Mouse (Mus musculus): ENCODE measurements at regions not wholly inside any gene's neighbourhood (a gene's known extent, or its start where the extent isn't known, plus 50 kb on each side); places are given as distances from the start of the nearest gene placed in this dataset.
A peak's percentile ranks its signal among the peaks of the same experiment; 100 is the strongest.

DNA sequence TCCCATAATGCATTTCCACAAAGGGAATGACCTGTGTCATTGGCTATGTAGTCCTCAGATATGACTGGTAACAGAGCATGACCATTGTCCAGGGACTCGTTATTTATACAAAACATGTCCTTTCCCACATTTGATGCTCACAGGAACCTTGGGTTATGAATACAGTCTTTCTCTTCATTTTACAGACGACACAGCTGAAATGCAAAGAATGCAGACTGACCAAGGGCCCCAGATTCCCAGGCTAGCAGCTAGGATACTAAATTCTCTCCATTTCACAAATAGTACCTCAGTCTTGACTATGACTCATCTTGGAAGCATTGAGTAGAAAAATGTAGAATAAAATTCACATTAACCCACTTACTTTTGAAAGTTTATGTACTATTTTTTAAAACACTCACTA, 182.7 kb upstream of the Sox4 start:
- DNase-seq, result no peak
- intact Hi-C loops (cut with DNase I), result no loop called here

DNA sequence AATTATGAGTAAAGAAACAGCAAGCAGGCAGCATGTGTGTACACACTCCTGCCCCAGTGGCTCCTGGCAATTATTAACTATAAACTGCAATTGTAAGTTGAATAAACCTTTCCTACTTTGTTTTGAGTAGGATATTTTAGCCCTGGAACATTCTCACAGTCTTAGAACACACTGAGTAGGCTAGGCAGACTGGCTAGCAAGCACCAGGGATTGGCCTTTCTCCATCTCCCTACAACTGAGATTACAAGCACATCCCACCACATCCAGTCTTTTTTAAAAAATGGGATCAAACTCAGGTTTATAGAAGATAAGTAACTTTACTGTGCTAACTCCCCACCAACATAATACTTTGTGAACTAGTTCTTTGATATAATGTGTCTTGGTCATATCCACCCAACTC, 174.0 kb upstream of the Sox4 start:
- intact Hi-C loops (cut with DNase I), result no loop called here
- DNase-seq, result no peak

GRCm38 (mm10) chr13:29123477-29123876, 170.0 kb upstream of the Sox4 start:
- intact Hi-C loops (cut with DNase I), result no loop called here
- DNase-seq, result no peak

GRCm38 (mm10) chr13:29121121-29121520, 167.6 kb upstream of the Sox4 start:
- intact Hi-C loops (cut with DNase I), result no loop called here

GRCm38 (mm10) chr13:29119357-29119756, 165.8 kb upstream of the Sox4 start:
- DNase-seq, result no peak
- intact Hi-C loops (cut with DNase I), result no loop called here

More at GRCm38 (mm10) chr13:29121121-29121520, 167.6 kb upstream of the Sox4 start:
- DNase-seq, result no peak

DNA sequence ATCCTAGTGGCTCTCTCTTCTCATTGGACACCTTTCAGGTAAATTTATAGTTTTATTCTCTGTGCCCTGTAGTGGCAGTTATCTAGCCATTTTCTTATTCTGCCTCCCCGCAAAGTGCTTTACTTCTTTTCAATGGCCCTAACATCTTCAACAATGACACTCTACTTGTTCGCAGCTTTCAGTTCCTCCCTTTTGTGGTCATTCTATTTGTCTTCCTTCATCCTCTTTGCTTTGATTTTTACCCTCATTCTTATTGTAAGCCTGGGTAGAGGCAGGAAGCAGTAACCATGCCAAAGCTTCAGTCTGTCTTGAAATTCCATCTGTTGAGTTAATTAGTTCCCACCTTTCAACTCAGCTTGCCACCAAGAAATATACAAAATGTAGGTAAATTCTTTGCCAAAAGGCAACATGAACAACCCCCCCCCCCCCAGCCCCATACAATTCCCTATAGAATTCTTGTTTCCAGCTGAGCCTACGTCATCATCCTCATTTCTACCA, 161.5 kb upstream of the Sox4 start:
- intact Hi-C loops (cut with DNase I), result no loop called here
- DNase-seq, result no peak

- intact Hi-C loops (cut with DNase I), result no loop called here
- DNase-seq, result peak; percentile 26 to 28
These were observed 156.6 kb upstream of the Sox4 start for GRCm38 (mm10) chr13:29110127-29110526.

DNA sequence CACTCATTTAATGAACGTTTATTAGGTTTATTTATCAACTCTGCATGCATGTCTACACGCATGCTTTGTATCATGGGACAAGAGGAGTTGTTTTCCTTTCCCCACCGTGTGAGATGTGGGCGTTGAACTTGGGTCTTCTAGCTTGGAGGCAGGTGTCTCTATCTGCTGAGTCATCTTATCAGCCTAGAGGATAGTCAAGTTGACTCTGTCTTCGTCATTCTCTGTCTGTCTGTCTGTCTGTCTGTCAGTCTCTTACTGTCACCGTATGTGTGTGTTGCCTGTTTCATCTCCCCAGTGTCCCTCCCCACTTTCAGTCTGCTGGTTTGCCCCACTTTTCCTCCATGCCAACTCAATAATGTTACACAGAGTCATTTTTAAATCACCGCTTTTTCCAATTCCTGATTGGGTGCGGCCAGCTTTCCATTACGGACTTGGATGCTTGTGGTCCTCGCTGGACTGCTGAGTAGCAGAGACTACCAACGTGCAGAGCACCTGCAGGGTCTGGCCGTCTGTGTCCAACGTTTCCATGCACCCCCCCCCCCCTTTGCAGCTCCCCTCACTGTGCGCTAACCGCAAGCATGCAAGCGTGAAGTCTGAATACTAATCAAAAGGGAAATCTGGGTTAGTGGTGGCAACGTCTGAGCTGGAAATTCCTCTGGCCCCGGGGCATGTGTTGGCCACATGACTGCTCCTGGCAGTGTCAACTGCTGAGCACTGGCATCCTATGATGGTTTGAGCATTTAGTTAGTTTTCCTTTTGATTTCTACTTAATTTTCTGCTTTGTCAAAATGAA, 155.7 kb upstream of the Sox4 start:
- intact Hi-C loops (cut with DNase I), result no loop called here
- no peak for DNase-seq

DNA sequence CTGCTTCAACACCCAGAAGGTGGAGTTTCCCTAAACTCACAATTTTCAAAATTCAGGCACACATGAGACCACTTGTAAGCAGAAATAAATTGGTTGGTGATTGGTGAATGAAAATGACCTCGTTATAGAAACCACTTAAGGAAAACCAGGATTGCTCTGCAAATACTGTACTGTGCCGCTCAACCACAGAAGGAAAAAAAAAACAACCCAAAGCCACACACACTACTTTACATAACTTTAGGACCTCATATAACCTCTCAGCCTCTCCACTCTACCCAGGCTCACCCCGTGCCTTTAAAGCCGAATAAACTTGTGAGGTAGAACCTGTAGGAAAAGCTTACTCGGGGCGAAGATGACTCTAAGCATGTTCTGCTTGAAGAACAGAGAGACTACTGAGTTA, 154.7 kb upstream of the Sox4 start:
- DNase-seq, result no peak
- intact Hi-C loops (cut with DNase I), result no loop called here

- intact Hi-C loops (cut with DNase I), result no loop called here
- DNase-seq, result no peak
These were observed 138.7 kb upstream of the Sox4 start for GRCm38 (mm10) chr13:29092166-29092565.

GRCm38 (mm10) chr13:29086854-29087253, 133.3 kb upstream of the Sox4 start:
- DNase-seq, result no peak
- intact Hi-C loops (cut with DNase I), result no loop called here

DNA sequence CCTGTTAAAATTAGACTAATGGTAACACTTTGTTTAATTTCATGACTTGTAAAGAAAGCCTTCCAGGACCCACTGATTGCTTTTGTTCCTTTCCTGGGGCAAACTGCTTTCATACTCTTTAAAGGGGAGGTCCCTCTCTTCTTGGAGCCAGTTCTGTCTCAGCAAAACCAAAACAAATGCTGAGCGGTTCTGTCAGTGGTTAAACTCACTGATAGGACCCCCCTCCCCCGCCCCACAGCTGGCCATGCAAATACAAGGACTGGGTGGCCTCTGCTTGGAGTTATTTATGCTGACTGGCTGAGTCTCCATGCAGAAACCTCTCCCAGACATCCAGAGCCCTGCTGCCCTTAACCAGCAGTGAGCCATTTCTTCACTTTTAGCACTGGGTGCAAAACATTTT, 127.6 kb upstream of the Sox4 start:
- intact Hi-C loops (cut with DNase I), result no loop called here
- no peak for DNase-seq

DNA sequence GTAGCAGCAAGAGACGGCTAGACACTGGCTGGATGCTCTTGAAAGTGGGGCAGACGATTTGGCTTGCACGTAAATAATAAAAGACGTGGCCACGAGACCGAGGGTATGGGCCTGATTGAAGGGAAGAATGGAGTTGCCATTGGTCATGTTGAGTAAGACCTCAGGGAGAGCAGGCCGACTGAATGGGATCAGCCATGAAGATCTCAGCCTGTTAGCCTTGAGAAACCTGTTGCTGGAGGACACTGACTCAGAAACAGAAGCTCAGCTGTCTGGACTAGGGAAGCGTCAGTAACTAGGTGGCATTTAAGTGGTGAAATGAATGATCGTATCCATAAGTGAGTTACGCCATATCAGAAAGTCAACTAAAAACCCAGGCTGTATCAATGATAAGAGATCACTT, 126.3 kb upstream of the Sox4 start:
- DNase-seq, result no peak
- intact Hi-C loops (cut with DNase I), result no loop called here

- DNase-seq, result no peak
- intact Hi-C loops (cut with DNase I), result no loop called here
These were observed 120.1 kb upstream of the Sox4 start for GRCm38 (mm10) chr13:29073630-29074029.

DNA sequence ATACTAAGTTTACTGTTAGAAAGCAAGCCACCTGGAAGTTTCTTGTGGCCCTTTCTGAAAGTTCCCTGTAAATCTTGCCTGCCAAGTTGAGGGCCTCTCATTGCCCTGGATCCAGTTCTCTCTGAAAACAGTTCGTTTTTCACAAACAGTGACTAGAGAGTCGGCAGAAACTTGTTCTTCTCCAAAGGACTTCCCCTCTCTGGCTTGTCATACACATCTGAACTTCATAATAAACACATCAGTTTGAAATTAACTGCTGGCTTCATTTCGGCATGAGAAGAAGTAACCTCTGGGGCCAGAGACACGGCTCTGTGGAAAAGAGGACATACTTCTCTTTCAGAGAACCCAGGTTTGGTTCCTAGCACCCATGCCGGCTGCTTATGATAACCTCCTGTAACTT, 110.4 kb upstream of the Sox4 start:
- intact Hi-C loops (cut with DNase I), result no loop called here
- no peak for DNase-seq

DNA sequence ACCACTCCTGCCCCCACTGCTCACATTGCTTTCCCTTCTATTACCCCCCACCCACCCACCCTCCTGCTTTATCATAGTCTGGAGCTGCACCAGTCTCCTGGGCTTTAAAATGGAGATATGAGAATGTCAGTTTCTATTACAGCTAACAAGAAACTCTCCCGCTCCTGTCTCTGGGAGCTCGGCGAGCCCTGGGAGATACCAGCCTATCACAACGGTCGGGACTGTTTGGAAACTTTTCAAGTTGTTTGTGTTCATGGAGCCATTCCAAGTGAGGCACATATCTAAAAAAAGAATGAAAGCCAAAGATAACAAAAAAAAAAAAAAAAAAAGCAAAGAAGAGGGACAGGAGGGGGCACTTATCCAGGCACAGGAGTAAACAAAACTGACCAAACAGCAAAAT, 105.2 kb upstream of the Sox4 start:
- no peak for DNase-seq
- intact Hi-C loops (cut with DNase I), result no loop called here

DNA sequence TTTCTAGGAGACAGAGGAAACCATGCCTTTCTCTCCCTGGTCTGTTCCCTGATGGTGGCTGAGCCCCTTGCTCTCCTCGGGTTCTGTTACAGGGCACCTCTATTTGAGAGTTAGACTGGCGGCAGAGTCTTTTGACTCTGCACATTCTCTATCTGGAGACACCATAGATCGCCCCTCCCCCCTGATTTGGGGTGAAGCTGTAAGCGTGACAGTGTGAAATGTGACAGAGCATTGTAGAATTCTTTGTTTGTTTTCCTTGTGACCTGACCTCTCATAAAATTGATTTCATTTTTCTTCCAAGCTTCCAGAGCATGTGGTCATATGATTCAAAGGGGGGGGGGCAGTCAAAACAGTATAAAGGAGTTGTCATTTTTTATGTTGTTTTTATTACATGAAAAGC, 96.2 kb upstream of the Sox4 start:
- intact Hi-C loops (cut with DNase I), result no loop called here
- DNase-seq, result no peak

DNA sequence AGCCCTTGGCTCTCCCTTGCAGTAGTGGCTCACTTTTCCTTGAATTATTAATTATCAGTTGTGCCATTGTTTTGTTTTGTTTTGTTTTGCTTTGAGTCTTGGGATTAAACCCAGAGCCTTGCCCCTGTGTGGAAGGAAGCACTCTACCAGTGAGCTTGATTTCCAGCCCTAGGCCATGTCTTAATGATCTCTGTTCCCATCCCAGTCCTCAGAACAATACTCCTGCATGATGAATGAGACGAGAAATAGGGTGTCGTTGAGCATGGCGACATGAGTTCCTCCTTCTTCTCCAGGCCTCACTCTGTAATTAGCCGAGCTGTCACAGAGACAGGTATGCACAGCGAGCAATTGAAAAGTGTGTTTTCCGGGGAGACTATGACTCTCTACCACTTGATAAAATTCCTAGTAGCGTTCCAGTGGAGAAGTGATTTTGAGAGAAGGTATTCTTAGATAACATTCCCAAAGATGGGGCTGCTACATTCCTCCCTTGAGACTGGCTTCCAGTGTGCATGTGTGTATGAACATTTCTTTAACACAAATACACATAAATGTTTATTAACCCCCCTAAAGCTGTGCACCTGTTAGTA, 95.6 kb upstream of the Sox4 start:
- intact Hi-C loops (cut with DNase I), result no loop called here
- DNase-seq, result no peak

- no peak for DNase-seq
- intact Hi-C loops (cut with DNase I), result no loop called here
These were observed 91.1 kb upstream of the Sox4 start for GRCm38 (mm10) chr13:29044655-29045054.

DNA sequence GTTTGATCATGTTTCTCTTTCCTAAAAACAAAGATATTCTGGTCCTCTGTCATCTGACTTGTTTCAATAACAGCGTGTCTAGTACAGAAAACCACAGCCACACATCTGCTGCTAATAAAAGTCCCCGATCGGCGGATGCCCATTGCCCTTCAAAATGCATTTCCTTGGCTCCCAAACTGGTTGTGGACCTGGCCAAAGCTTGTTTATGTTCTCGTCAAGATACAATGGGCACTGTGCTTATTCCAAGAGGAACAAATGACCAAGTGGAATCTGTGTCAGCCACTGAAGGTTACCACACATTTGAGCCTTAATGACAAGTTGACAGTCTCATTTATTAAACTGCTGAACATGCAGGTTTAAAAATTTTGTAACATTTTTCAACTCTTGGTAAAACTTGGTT, 86.8 kb upstream of the Sox4 start:
- intact Hi-C loops (cut with DNase I), result no loop called here
- no peak for DNase-seq

DNA sequence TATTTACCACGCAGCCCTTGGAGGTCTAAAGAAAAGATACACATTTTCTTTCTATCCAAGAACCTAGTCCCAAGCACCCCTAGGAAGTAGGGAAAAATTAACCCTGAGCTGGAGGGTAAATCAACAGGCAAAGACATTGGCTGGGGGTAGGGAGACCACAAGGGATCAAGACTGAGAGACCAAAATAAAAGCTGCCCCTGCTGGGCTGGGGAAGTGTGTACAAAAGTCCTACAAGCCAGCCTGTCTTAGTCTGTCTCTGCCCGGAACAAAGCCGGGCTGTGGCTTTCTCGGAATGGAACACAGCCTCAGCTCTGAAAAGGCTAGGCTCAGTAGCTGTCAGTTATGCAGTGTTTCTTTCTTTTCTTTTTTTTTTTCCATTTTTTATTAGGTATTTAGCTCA, 81.4 kb upstream of the Sox4 start:
- DNase-seq, result no peak
- intact Hi-C loops (cut with DNase I), result no loop called here

GRCm38 (mm10) chr13:29034444-29034843, 80.9 kb upstream of the Sox4 start:
- no peak for DNase-seq
- intact Hi-C loops (cut with DNase I), result no loop called here

All from gastrocnemius, postnatal 36 days (tissue).